Mouse (Mus musculus) neural tube, embryonic 11.5 days (tissue): ENCODE measurements around the gene Sult3a1. TPM values are rescaled to one million over a fixed set of nuclear protein-coding genes. Genes with fewer than 3 reads are reported as not detected.
"Not testable (repeated sequence)": the region's sequence is repeated elsewhere in the genome, so short reads cannot be mapped to it uniquely, and the experiment has no call there.

Source experiments
- ATAC-seq: fragments of 200-750 bp; cut with Nextera tagmentation; 2 replicates; pipeline ENCODE4 v1.8.0; 2017; ENCODE audit warnings: moderate number of reproducible peaks, mild to moderate bottlenecking, moderate TSS enrichment, moderate library complexity; ENCODE audit not compliant: insufficient read depth, low FRiP score, low TSS enrichment
- DNase-seq: peaks from one replicate; pipeline ENCODE4 v3.0.0-alpha.2; 2015; ENCODE audit warnings: low spot score
- H3K27ac ChIP-seq: fragments of 300-500 bp; sonication (generic); 2 replicates; pipeline ENCODE4 v1.5.1; 2014; ENCODE audit warnings: low read depth, mild to moderate bottlenecking, low read length
- H3K27me3 ChIP-seq: fragments of 300-500 bp; sonication (generic); 2 replicates; pipeline ENCODE4 v1.6.1; 2014; ENCODE audit warnings: mild to moderate bottlenecking, low read length, mixed read lengths; ENCODE audit not compliant: control insufficient read depth, insufficient read depth
- H3K36me3 ChIP-seq: fragments of 300-500 bp; sonication (generic); 2 replicates; pipeline ENCODE4 v1.6.1; 2014; ENCODE audit warnings: mild to moderate bottlenecking, low read length, moderate library complexity, mixed read lengths; ENCODE audit not compliant: control insufficient read depth, insufficient read depth
- H3K4me1 ChIP-seq: fragments of 300-500 bp; sonication (generic); 2 replicates; pipeline ENCODE4 v1.6.1; 2014; ENCODE audit warnings: low read length, mixed read lengths; ENCODE audit not compliant: control insufficient read depth, insufficient read depth
- H3K4me2 ChIP-seq: fragments of 300-500 bp; sonication (generic); 2 replicates; pipeline ENCODE4 v1.6.1; 2014; ENCODE audit warnings: low read depth, mild to moderate bottlenecking, moderate library complexity
- H3K4me3 ChIP-seq: fragments of 300-500 bp; sonication (generic); 2 replicates; pipeline ENCODE4 v1.5.1; 2014; ENCODE audit warnings: low read depth, low read length
- H3K9ac ChIP-seq: fragments of 300-500 bp; sonication (generic); 2 replicates; pipeline ENCODE4 v1.6.1; 2014; ENCODE audit warnings: mild to moderate bottlenecking, low read length
- H3K9me3 ChIP-seq: fragments of 300-500 bp; sonication (generic); 2 replicates; pipeline ENCODE4 v1.6.1; 2016; ENCODE audit warnings: low read length; ENCODE audit not compliant: control insufficient read depth
- WGBS: fragments of 180-500 bp; shearing (Covaris S2); extraction: QIAGEN DNeasy Blood & Tissue Kit; methylation state at CpG from one replicate; pipeline ENCODE4 v1.1.7; 2014; 5-methylcytosine and 5-hydroxymethylcytosine counted together
- polyA plus RNA-seq: library from polyadenylated mRNA; unstranded; fragments of >200 nt; fragmentation: Nextera tagmentation; extraction: Ambion mirVana; gene quantifications from 2 replicates; pipeline ENCODE4 v1.2.1, GENCODE M21; 2014

The Sult3a1 gene
- polyA plus RNA-seq, result not detected in 2 replicates

DNA sequence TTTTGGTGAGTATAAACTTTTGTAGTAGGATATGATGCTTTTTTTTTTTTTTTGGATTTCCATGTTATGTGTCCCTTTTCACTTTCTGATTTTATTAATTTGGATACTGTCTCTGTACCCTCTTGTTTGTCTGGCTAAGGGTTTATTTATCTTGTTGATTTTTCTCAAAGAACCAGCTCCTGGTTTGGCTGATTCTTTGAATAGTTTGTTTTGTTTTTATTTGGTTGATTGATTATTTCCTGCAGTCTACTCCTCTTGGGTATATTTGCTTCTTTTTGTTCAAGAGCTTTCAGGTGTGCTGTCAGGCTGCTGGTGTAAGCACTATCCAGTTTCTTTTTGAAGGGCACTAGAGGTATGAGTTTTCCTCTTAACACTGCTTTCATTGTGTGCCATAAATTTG lies at the start of gene Sult3a1:
Gene Sult3a1 (plus strand): TSS at position 301 of the 400 bp plus-strand sequence.
- ATAC-seq, result no peak
- DNase-seq, result no peak
- H3K4me3 ChIP-seq, result no peak within 1 kb of the TSS
- H3K27me3 ChIP-seq, result no peaks in the 10 kb centered on the region
- no peaks in the 10 kb centered on the region for H3K4me1 ChIP-seq
- H3K4me2 ChIP-seq, result no peak within 1 kb of the TSS
- H3K36me3 ChIP-seq, result no peaks in the 10 kb centered on the region
- H3K9ac ChIP-seq, result no peak within 1 kb of the TSS
- no peak within 1 kb of the TSS for H3K27ac ChIP-seq
- no peaks in the 10 kb centered on the region for H3K9me3 ChIP-seq

DNA sequence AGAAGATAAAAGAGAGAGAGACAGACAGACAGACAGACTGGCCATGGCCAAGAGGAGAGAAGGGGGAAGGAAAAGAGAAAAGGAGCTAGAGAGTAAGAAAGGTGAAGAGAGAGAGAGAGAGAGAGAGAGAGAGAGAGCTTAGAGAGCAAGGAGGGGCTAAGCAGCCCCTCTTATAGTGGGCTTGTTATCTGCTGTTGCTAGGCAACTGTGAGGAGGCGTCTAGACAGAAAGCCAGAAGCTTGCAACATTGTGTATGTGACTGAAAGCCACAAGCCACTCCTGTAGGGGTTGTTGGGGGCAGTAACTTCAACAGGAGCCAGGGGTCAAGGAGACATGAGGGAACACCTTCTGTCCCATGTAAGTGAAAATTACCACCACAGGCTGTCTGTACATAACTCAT lies 45.7 kb upstream of the Sult3a1 start:
- H3K9ac ChIP-seq, result no peak overlapping the region
- H3K4me2 ChIP-seq, result no peak overlapping the region
- no peak overlapping the region for H3K27ac ChIP-seq
- H3K27me3 ChIP-seq, result no peaks in the 10 kb centered on the region
- ATAC-seq (peak; percentile 43; the same call in 1 of the 2 replicates), DNase-seq (no peak)
- WGBS, result 33% methylated on average over 1 of the region's 1 CpGs
- H3K4me1 ChIP-seq, result no peaks in the 10 kb centered on the region
- no peak overlapping the region for H3K4me3 ChIP-seq
- H3K9me3 ChIP-seq, result no peaks in the 10 kb centered on the region
- H3K36me3 ChIP-seq, result no peaks in the 10 kb centered on the region

DNA sequence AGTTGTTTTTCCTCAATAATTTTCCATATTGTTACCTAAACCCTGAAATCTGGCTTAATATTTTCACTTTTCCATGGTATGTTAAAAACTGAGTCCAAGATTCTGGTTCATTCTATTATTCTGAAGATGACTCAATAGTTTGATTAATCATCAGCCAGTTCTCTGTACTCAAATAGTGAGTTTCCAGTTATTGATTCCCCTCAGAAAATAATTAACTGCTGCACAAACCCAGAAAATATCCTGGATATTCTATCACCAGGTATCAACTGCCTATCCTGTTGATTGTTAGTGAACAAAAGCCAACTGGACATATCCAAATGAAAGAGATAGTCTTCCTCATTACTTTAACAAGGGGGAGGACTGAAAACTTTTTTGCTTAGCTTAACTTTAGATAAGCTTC lies 43.3 kb upstream of the Sult3a1 start:
- Histone ChIP-seq H3K4me2 (no peak overlapping the region), H3K27me3 (no peaks in the 10 kb centered on the region), H3K36me3 (no peaks in the 10 kb centered on the region), H3K4me1 (no peaks in the 10 kb centered on the region), H3K27ac (no peak overlapping the region), H3K9ac (no peak overlapping the region), H3K9me3 (no peaks in the 10 kb centered on the region), H3K4me3 (no peak overlapping the region)
- no peak for DNase-seq
- no peak for ATAC-seq

DNA sequence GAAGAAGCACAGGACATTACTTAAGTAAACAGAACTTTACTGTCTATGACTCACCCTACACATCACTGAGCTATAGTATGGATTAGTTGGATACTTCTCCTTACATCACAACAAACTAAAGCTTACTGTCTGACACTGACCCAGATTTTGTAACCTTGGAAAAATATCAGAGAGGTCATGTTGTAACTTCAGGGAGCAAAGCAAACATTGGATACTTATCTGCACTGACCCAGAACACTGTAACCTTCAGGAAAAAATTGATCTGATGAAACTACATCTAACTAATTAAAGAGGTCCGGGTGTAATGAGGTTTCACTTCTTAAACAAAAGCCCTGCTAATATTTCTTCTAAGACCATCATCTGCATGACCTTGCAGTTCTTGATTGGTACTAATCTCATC lies 40.6 kb upstream of the Sult3a1 start:
- WGBS, result 86% methylated on average over 1 of the region's 1 CpGs

DNA sequence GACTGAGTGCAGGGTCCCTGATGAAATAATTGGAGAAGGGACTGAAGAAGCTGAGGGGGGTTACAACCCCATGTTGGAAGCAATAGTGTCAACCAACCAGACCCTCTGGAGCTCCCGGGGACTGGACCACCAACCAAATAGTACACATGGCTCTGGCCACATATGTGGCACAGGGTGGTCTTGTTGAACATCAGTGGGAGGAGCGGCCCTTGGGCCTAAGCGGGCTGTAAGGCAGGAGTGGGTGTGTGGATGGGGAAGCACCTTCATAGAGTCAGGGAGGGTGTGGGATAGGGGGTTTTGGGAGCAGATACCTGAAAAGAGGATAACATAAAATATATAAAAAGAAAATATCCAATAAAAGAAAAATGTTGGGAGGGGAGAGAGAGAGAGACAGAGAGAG lies 36.6 kb upstream of the Sult3a1 start:
- H3K4me1 ChIP-seq, result no peaks in the 10 kb centered on the region
- no peak overlapping the region for H3K9ac ChIP-seq
- H3K27ac ChIP-seq, result no peak overlapping the region
- H3K27me3 ChIP-seq, result no peaks in the 10 kb centered on the region
- H3K36me3 ChIP-seq, result no peaks in the 10 kb centered on the region
- H3K4me3 ChIP-seq, result no peak overlapping the region
- ATAC-seq (no peak), DNase-seq (no peak)
- no peak overlapping the region for H3K4me2 ChIP-seq
- 97% methylated on average over 3 of the region's 3 CpGs for WGBS
- H3K9me3 ChIP-seq, result no peaks in the 10 kb centered on the region

More for the DNA sequence above, 40.6 kb upstream of the Sult3a1 start:
- H3K9ac ChIP-seq, result no peak overlapping the region
- DNase-seq (no peak), ATAC-seq (no peak)
- no peaks in the 10 kb centered on the region for H3K36me3 ChIP-seq
- no peak overlapping the region for H3K27ac ChIP-seq
- H3K4me1 ChIP-seq, result no peaks in the 10 kb centered on the region
- H3K4me3 ChIP-seq, result no peak overlapping the region
- no peak overlapping the region for H3K4me2 ChIP-seq
- H3K27me3 ChIP-seq, result no peaks in the 10 kb centered on the region
- no peaks in the 10 kb centered on the region for H3K9me3 ChIP-seq

DNA sequence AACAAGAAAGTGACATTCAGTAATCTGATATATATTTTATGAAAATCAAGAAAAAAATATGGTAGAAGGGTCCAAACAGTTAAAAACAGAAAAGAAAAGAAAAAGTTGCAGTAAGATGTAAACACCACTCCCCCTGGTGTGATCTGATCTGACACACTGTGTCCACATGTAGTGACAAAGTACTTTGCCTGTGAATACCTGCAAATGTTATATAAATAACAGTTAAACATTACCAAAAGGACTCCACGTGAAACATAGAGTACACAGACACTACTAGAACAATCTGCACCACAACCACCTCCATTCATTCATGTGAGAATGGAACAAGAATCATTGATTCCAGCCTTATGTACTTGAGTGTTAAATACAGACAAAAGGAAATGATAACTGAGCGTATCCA lies 8.5 kb downstream of the Sult3a1 start:
- ATAC-seq (no peak), DNase-seq (no peak)
- Histone ChIP-seq H3K9me3 (no peaks in the 10 kb centered on the region), H3K27me3 (no peaks in the 10 kb centered on the region), H3K27ac (no peak overlapping the region), H3K36me3 (no peaks in the 10 kb centered on the region), H3K4me3 (no peak overlapping the region), H3K4me2 (no peak overlapping the region), H3K4me1 (no peaks in the 10 kb centered on the region), H3K9ac (no peak overlapping the region)
- WGBS, result 81% methylated on average over 2 of the region's 2 CpGs

DNA sequence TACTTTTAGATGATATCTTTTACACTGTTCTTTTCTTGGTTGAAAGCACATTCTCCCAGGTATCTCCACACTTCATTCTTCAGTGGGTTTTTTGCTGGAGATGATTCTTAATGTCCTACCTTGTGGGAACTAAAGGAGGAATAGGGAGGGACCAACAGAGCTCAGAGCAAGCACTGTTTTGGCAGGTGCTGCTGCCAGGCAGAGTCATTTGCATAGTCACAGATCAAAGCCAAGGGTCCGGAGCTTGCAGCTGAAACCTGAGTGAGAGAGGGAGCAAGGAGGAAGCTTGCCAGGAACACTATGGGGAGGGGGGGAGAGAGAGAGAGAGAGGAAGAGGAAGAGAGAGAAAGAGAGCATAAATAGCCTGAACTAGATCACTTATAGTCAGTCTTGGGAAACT lies 12.9 kb downstream of the Sult3a1 start:
- Histone ChIP-seq H3K9me3 (no peaks in the 10 kb centered on the region), H3K9ac (no peak overlapping the region), H3K4me3 (no peak overlapping the region), H3K27ac (no peak overlapping the region), H3K27me3 (no peaks in the 10 kb centered on the region), H3K4me2 (no peak overlapping the region), H3K36me3 (no peaks in the 10 kb centered on the region), H3K4me1 (no peaks in the 10 kb centered on the region)
- ATAC-seq (no peak), DNase-seq (no peak)
- WGBS, result 15% methylated on average over 1 of the region's 1 CpGs

DNA sequence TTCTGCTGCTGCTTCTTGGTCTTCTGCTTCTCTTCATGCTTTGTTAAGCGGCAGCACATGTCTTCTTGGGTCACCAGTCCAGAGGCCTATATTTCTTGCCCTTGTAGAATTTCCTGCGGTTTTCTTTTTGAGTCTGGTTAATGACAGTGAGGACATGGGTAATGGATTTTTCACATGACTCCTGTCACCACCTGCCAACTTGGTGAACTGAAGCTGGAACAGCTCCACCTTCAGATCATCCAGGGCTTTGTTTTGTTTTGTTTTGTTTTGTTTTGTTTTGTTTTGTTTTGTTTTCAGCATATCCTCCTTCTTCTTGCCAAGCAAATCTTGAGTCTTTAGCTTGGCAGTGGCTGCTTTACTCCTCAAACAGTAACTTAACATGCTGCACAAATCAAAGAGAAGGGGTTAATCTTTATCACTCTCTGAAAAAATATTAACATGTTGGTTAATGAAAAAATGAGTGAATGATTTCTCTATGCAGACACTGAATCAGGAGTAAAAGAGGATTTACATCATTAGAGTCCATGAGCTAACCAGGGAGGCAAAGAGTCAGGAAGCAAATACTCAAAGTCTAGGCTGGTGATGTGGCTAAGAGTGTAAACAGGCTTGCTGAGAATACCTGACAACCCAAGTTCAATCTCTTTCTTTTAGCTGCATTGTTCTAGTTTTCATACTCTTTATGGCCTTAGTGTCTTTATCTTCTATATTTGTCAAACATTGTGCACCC lies 15.3 kb downstream of the Sult3a1 start:
- no peak overlapping the region for H3K27ac ChIP-seq
- H3K9ac ChIP-seq, result no peak overlapping the region
- H3K4me2 ChIP-seq, result no peak overlapping the region
- H3K36me3 ChIP-seq, result no peaks in the 10 kb centered on the region
- no peaks in the 10 kb centered on the region for H3K4me1 ChIP-seq
- no peaks in the 10 kb centered on the region for H3K27me3 ChIP-seq
- no peak overlapping the region for H3K4me3 ChIP-seq
- 78% methylated on average over 2 of the region's 2 CpGs for WGBS
- no peaks in the 10 kb centered on the region for H3K9me3 ChIP-seq
- ATAC-seq (no peak), DNase-seq (no peak)

DNA sequence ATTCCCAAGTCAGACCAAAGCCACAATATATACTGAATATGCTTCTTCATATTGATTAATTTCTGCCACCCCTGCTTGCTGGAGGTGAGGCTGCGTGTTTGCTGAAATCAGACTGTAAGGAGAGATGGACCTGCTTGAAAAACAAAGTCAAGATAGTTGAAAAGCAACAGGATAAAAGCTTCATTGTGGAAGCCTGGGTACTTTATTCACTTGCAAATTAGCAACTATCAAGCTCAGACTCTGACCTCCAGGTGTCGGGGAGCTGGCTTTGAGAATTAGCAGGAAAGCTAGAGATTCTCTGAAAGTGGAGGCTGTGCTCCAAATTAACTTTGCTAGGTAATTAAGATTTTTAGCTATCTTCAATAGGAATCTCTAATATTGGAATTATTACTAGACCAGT lies 24.9 kb downstream of the Sult3a1 start:
- 74% methylated on average over 2 of the region's 2 CpGs for WGBS
- not testable (repeated sequence) for H3K27me3 ChIP-seq, H3K36me3 ChIP-seq, H3K4me2 ChIP-seq, ATAC-seq, H3K9me3 ChIP-seq, DNase-seq, H3K4me1 ChIP-seq, H3K9ac ChIP-seq, H3K4me3 ChIP-seq, H3K27ac ChIP-seq
